Mouse (Mus musculus) CD4-positive helper T cell, adult 2 months (primary cell): ENCODE results near the gene Bhlhb9.
"Not testable (repeated sequence)": the region's sequence is repeated elsewhere in the genome, so short reads cannot be mapped to it uniquely, and the experiment has no call there.

Source experiments
- DNase-seq: peaks from one replicate; pipeline ENCODE4 v3.0.0-alpha.2; 2012; ENCODE audit warnings: low read depth, missing footprints, low spot score

The Bhlhb9 gene

DNA sequence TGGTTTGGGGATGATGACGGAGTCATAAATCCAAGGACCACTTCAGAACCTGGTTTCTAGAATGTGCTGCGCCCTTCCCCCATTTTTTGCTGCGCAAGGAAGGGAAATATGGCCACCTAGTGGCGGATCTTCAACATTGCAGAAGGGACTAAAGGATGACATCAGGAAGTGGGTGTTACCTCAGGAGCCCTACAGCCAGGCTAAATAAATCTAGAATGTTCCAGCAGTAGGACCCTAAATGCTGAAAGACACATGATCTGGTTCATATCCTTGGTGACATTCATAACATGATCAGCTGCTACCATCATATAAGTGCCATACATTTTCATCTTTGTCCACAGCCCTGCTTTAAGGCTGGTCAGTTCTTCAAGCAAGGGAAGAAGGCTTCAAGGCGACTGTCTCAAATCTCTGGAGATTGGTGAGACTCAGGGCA, at the start of gene Bhlhb9:
TSS of gene Bhlhb9 (plus strand) at position 383 of the 433 bp plus-strand sequence.
- peak; percentile 77 for DNase-seq

- DNase-seq = peak; percentile 58
Measured at GRCm38 (mm10) chrX:135752832-135753231, 44.6 kb upstream of the Bhlhb9 start.

DNA sequence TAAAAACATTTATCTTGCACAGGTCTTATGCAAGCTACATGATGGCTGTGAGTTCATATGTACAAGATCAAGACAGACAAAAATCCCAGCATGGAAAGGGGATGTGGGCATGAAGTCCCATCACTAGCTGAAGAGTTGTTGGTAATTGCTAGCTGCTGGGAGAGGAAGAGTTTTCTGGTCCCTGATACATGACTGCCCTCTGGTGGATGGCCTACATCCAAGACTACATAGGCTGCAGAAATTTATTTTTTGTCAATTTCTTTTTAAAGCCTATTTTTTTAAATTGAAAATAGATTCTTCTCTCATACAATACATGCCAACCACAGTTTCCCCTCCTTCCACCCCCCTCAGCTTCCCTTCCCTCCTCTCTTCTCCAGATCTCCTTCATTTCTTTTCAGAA, 35.7 kb upstream of the Bhlhb9 start:
- peak; percentile 4 for DNase-seq

DNA sequence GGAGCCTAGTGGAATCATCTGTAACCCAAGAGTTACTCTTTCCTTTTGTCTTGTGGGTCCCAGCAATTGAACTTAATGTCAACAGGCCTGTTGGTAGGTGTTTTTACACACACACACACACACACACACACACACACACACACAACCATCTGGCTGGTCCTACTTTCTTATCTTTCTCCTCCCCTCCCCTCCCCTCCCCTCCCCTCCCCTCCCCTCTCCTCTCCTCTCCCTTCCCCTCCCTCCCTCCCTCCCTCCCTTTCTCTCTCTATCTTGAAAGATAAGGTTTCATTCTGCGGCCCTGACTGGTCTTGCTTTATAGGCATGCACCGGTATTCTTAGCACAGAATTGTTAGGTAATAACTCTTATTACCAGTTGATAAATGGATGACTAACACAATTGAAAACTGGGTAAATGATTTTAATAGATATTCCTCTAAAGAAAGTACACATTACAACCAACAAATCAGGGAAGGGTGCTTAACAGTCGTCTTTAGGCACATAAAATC, 29.3 kb upstream of the Bhlhb9 start:
- no peak for DNase-seq

- no peak for DNase-seq
Measured at GRCm38 (mm10) chrX:135768565-135768964, 28.8 kb upstream of the Bhlhb9 start.

- DNase-seq = no peak
Measured at GRCm38 (mm10) chrX:135791536-135791935, 5.9 kb upstream of the Bhlhb9 start.

DNA sequence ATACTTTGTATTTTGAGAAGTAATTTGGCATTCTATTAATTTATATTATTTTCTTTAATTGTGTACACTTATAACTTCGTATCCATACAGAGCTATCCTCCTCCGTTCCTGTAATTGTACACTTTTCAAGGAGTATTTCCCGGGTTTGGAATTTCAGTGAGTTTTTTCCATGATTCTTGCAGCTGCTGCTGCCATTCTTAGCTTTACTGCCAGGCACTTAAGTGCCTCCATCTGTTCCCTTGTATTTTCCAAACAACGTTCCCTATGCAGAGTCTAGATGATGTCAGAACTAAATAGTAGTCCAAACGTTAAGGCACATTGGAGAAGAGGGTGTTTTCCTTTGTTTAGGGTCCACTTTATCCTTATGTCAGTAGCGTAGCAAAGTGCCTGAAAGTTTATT, 5.1 kb upstream of the Bhlhb9 start:
- no peak for DNase-seq

GRCm38 (mm10) chrX:135795591-135796304, 1.6 kb upstream of the Bhlhb9 start:
- peak; percentile 55 for DNase-seq

- DNase-seq = peak; percentile 14
Measured at GRCm38 (mm10) chrX:135796305-135797211, 836 bp upstream of the Bhlhb9 start.

- no peak for DNase-seq
Measured at GRCm38 (mm10) chrX:135804149-135804548, 6.8 kb downstream of the Bhlhb9 start.

DNA sequence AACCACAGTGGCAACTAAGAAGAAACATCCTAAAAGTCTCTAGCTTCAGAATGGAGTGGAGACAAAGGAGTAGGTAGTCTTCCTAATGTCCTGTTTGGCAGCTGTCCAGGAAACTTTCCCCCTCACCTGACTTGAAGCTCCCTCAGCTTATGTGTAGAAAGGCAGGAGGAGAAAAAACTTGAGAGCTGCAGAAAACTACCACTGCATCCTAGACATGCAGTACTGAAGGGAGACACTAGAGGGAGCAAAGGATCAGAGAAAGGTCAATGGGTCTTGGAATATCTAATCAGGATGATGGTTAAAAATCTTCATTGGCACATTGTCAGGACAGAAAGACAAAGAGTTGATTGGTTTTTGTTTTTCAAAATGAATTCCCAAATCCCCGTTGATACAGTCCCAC, 8.4 kb downstream of the Bhlhb9 start:
- peak; percentile 27 for DNase-seq

GRCm38 (mm10) chrX:135835896-135836295, 38.5 kb downstream of the Bhlhb9 start:
- not testable (repeated sequence) for DNase-seq

DNA sequence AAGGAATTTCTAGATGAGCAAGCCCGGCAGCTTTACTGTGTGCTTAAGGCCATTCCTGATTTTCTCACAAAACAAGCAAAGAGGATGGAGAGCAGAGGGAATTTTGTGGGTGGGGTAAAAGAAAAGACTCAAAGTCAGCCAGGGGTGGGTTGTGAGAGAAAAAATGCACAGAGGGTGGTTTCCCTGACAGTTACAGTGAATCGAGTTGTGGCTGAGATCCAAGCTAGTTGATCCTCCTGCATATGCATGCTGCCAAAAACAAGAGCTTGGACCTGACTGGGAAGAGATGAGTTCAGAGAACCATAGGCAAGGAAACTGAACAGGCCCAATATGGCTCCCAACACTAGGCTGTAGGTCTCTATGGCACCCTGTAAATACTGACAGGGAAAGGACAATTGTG, 40.5 kb downstream of the Bhlhb9 start:
- no peak for DNase-seq

DNA sequence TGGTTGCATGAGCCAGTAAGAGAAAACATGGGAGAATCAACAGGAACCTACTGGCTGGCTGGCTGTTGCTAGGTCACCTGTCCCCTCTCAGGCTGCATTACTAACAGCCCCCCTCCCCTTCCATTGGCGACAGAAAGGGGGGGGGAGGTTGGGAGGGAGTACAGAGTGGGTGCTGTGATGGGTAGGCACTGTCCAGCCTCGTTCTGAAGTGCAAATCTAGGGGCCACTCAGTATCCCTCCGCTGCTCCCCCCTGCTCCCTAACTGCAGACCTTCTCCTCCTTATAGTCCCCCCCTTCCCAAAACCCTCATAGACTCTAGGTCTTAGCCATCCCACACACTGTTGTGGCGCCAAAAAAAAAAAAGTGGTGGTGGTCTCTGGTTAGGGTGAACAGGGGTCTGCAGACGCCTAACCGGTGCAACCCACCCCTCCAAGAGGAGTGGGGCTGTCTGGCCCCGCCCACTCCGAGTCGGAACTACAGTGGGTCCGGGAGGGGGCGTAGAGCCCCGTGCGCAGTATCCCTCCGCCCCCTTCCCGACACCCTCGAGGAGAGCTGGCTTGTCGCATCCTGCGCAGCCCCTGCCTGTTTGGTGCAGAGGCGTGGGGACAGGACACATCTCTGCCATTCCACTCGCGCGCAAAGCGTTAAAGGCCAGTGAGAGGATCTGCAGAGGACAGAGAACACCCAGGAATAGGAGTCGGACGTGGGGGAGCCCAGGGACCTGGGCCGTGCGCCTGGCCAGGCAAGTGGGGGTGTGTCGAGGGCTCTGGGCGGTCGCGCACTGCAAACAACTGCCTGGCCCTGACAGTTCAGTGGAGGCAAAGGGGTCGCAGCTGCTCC, 41.3 kb downstream of the Bhlhb9 start, which contains the start of gene Gprasp2:
TSS of gene Gprasp2 (plus strand) at position 514 of the 840 bp plus-strand sequence.
- DNase-seq = peak; percentile 26

DNA sequence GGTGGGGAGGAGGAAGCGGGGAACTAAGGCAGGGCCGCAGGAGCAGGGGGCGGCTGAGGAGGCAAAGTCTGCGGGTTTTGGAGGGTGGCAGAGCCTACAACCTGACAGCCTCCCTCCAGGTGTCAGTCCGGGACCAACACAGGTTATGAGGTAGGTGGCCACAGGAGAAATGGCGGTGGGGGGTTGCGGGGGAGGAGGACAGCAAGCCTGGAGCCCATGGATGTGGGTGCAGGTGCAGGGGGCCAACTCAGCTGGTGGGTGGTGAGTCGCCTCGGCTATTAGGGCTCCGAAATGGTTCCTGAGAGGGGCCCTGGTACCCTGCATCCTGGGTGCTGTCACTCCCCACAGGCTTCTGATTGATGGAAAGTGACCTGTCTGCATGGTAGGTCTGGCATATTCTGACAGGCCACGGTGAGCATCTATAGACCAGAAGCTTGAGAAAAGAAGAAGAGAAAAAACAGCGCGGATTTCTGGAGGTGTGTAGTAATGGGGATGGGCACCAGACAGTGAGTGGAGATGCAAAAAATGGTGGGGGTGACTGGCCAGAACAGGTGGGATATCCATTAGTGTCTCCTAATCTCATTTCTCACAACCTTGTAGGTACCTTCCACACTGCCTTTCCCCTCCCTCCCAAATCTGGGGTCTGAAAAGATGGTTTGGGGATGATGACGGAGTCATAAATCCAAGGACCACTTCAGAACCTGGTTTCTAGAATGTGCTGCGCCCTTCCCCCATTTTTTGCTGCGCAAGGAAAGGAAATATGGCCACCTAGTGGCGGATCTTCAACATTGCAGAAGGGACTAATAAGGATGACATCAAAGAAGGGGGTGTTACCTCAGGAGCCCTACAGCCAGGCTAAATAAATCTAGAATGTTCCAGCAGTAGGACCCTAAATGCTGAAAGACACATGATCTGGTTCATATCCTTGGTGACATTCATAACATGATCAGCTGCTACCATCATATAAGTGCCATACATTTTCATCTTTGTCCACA, 42.3 kb downstream of the Bhlhb9 start:
- DNase-seq = peak; percentile 55

DNA sequence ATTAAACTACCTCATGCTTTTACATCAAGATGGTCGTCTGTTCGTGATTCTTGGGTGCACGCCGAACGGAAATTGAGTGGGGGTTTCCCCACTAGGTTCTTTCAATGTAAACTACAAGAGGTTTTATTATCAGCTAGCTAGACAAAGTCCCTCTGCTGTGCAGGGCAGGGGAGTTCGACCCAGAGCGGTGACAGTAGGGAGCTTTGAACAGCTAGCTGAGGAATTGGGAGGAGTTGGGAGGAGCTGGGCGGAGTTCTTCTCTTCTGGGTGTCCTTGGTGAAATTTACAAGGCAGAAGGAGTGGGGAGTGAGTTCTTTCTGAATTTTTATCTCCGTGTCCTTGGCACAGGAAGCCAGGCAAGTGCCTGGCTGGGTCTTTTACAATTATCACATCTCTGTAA, 69.4 kb downstream of the Bhlhb9 start:
- DNase-seq = not testable (repeated sequence)

DNA sequence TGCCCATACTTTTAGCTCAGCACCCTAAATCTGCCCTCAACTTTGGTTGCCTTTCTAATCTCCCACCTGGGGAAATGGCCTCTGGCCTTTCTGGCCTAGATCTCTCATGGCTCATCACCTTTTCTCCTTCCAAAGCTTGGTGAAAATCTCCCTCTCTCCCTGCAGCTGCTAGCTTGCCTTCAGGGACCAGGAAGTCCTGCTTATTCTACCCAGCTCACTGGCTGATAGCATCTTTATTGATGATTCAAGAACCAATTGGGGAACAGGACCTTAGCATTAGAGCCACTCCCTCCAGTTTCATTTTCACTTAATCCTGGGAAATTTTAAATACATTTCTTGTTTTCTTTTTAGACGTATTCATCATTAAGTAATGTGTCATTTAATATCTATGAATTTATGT, 79.3 kb downstream of the Bhlhb9 start:
- no peak for DNase-seq

- no peak for DNase-seq
Measured at GRCm38 (mm10) chrX:135879626-135880025, 82.2 kb downstream of the Bhlhb9 start.

- peak; percentile 86 for DNase-seq
Measured at GRCm38 (mm10) chrX:135885411-135886233, 88.2 kb downstream of the Bhlhb9 start.
